Comparison of ENCODE assay signal across 8 mouse cellular contexts in the genomic region with DNA sequence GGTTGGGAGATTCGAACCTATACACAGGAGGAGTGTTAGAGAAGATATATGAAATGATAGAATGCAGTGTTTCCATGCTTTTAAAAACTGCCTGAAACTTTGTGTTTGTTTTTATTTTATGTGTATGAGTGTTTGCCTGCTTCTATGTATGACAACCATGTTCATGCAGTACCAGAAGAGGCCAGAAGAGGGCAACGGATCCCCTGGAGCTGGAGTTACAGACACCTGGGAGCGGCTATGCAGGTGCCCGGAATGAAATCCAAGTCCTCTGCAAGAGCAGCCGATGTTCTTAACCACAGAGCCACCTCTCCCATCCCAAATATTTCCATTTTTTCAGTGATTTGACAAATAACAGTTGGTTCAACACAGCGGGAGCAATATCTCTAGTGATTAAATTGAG.
A peak's percentile ranks its signal among the peaks of the same experiment; 100 is the strongest.
DNase-seq lines count a peak whose midpoint lies in the region.

No protein-coding gene starts in this region.

- H3K36me3 ChIP-seq in heart, embryonic 10.5 days: no peaks in the 10 kb centered on the region

- peaks cover 10% of the 10 kb centered on the region; the same call in 1 of the 2 replicates for H3K27me3 ChIP-seq in heart, embryonic 10.5 days (ENCODE audit: insufficient read depth, poor library complexity, severe bottlenecking)

- peak; percentile 43 for DNase-seq in heart, embryonic 10.5 days (ENCODE audit: low spot score)
- DNase-seq in heart, adult 8-10 months (ENCODE audit: low spot score): no peak
- DNase-seq in right cerebral cortex, postnatal 4 days: peak; percentile 30
- DNase-seq in right cerebral cortex, postnatal 14 days: no peak
- peak; percentile 39 for DNase-seq in embryo, embryonic 9.5 days (ENCODE audit: extremely low spot score)
- peak; percentile 50 for DNase-seq in thymus, postnatal 14 days
- DNase-seq in gastrocnemius, adult 8-10 months (ENCODE audit: low spot score in 2 of 2): no peak
- no peak for DNase-seq in left cerebral cortex, adult 8-10 months (ENCODE audit: low spot score in 2 of 2)

- WGBS in heart, embryonic 10.5 days: 53% methylated on average over 6 of the region's 6 CpGs

- H3K4me1 ChIP-seq in heart, embryonic 10.5 days: no peaks in the 10 kb centered on the region

- H3K9me3 ChIP-seq in heart, embryonic 10.5 days: no peaks in the 10 kb centered on the region

- H3K4me3 ChIP-seq in heart, embryonic 10.5 days: no peak overlapping the region

- H3K27ac ChIP-seq in heart, embryonic 10.5 days: no peak overlapping the region

Comparison
In these comparisons a context has a peak if more than half of its experiments do, and no peak if none do; other contexts are left out.
1. DNase-seq: peak in heart, embryonic 10.5 days (single experiment), right cerebral cortex, postnatal 4 days (single experiment), embryo, embryonic 9.5 days (single experiment) and thymus, postnatal 14 days (single experiment); none in heart, adult 8-10 months (single experiment), right cerebral cortex, postnatal 14 days (single experiment), gastrocnemius, adult 8-10 months (0 of 2) and left cerebral cortex, adult 8-10 months (0 of 2).